Mouse (Mus musculus): Measurements from ENCODE around the gene Olfr876.
"Not testable (repeated sequence)": the region's sequence is repeated elsewhere in the genome, so short reads cannot be mapped to it uniquely, and the experiment has no call there.

The Olfr876 gene

GRCm38 (mm10) chr9:37802731-37803130 lies at the start of gene Olfr876:
Olfr876 (plus strand) TSS chr9:37803031.
- DNase-seq (ENCODE audit: low read depth), result no peak

GRCm38 (mm10) chr9:37761728-37762127 lies 41.1 kb upstream of the Olfr876 start:
- DNase-seq (ENCODE audit: low read depth), result no peak

GRCm38 (mm10) chr9:37762541-37762940 lies 40.3 kb upstream of the Olfr876 start:
- no peak for DNase-seq (ENCODE audit: low read depth)

GRCm38 (mm10) chr9:37770661-37771060 lies 32.2 kb upstream of the Olfr876 start:
- DNase-seq (ENCODE audit: low read depth), result no peak

- DNase-seq (ENCODE audit: low read depth), result no peak
Measured at GRCm38 (mm10) chr9:37771759-37772158, 31.1 kb upstream of the Olfr876 start, which contains the start of gene Olfr875. Olfr875 (plus strand) TSS chr9:37771857.

GRCm38 (mm10) chr9:37782766-37783260 lies 20.0 kb upstream of the Olfr876 start:
- no peak for DNase-seq (ENCODE audit: low read depth)

GRCm38 (mm10) chr9:37783394-37784387 lies 19.1 kb upstream of the Olfr876 start:
- not testable (repeated sequence) for DNase-seq (ENCODE audit: low read depth)

- DNase-seq (ENCODE audit: low read depth), result no peak
Measured at GRCm38 (mm10) chr9:37786411-37786810, 16.4 kb upstream of the Olfr876 start.

- no peak for DNase-seq (ENCODE audit: low read depth)
Measured at GRCm38 (mm10) chr9:37802055-37802454, 776 bp upstream of the Olfr876 start.

- no peak for DNase-seq (ENCODE audit: low read depth)
Measured at GRCm38 (mm10) chr9:37807235-37807634, 4.4 kb downstream of the Olfr876 start.

GRCm38 (mm10) chr9:37808456-37808855 lies 5.6 kb downstream of the Olfr876 start:
- DNase-seq (ENCODE audit: low read depth), result no peak

- no peak for DNase-seq (ENCODE audit: low read depth)
Measured at GRCm38 (mm10) chr9:37808976-37809375, 6.1 kb downstream of the Olfr876 start.

GRCm38 (mm10) chr9:37814696-37815095 lies 11.9 kb downstream of the Olfr876 start:
- no peak for DNase-seq (ENCODE audit: low read depth)

GRCm38 (mm10) chr9:37829881-37830280 lies 27.1 kb downstream of the Olfr876 start:
- DNase-seq (ENCODE audit: low read depth), result no peak

- DNase-seq (ENCODE audit: low read depth), result no peak
Measured at GRCm38 (mm10) chr9:37833341-37833740, 30.5 kb downstream of the Olfr876 start.

- DNase-seq (ENCODE audit: low read depth), result no peak
Measured at GRCm38 (mm10) chr9:37849267-37849666, 46.4 kb downstream of the Olfr876 start.

- no peak for DNase-seq (ENCODE audit: low read depth)
Measured at GRCm38 (mm10) chr9:37853969-37854368, 51.1 kb downstream of the Olfr876 start, which contains the start of gene Olfr877. Olfr877 (plus strand) TSS chr9:37854269.
